Mouse (Mus musculus): ENCODE results near the gene Eif1ax. TPM values are rescaled to one million over a fixed set of nuclear protein-coding genes. Genes with fewer than 3 reads are reported as not detected.

Gene Eif1ax
- polyA plus RNA-seq (2012; rRNA removed), result 35.4 and 41.9 TPM in 2 replicates

GRCm38 (mm10) chrX:159371831-159372752 is at the start of gene Eif1ax:
Gene Eif1ax (plus strand): TSS chrX:159372178.

GRCm38 (mm10) chrX:159414130-159414828 is 42.3 kb downstream of the Eif1ax start, which contains the start of gene Map7d2:
Gene Map7d2 (plus strand): TSS chrX:159414572.

Other genes with a start within 250 kb of the Eif1ax start
- gene Rps6ka3, start 161.9 kb upstream of the Eif1ax start, polyA plus RNA-seq (2012; rRNA removed), result 4.3 and 4.5 TPM in 2 replicates
- gene Map7d2, start 42.4 kb downstream of the Eif1ax start, polyA plus RNA-seq (2012; rRNA removed), result 0.01 TPM in 1 of 2 replicates, not detected in the other
- gene Bclaf3, start 154.5 kb downstream of the Eif1ax start, polyA plus RNA-seq (2012; rRNA removed), result 3.7 and 3.9 TPM in 2 replicates